Mouse (Mus musculus) midbrain, postnatal 0 days (tissue): ENCODE measurements at regions not wholly inside any gene's neighbourhood (a gene's known extent, or its start where the extent isn't known, plus 50 kb on each side); places are given as distances from the start of the nearest gene placed in this dataset.

Experiments
- ATAC-seq: fragments of 200-750 bp; cut with Nextera tagmentation; 2 replicates; pipeline ENCODE4 v1.8.0; 2017; ENCODE audit warnings: moderate number of reproducible peaks, mild to moderate bottlenecking, moderate TSS enrichment, moderate library complexity; ENCODE audit not compliant: low FRiP score
- DNase-seq: peaks from one replicate; pipeline ENCODE4 v3.0.0-alpha.2; 2015; ENCODE audit warnings: low spot score
- H3K27ac ChIP-seq: fragments of 300-500 bp; sonication (generic); 2 replicates; pipeline ENCODE4 v1.5.1; 2014; ENCODE audit warnings: low read depth, mild to moderate bottlenecking, low read length, mixed read lengths
- H3K27me3 ChIP-seq: fragments of 300-500 bp; sonication (generic); 2 replicates; pipeline ENCODE4 v1.6.1; 2014; ENCODE audit warnings: low read length, control low read depth, mixed read lengths; ENCODE audit not compliant: insufficient read depth
- H3K36me3 ChIP-seq: fragments of 300-500 bp; sonication (generic); 2 replicates; pipeline ENCODE4 v1.6.1; 2014; ENCODE audit warnings: low read length, control low read depth, mixed read lengths; ENCODE audit not compliant: insufficient read depth
- H3K4me1 ChIP-seq: fragments of 300-500 bp; sonication (generic); 2 replicates; pipeline ENCODE4 v1.6.1; 2014; ENCODE audit warnings: mild to moderate bottlenecking, control low read depth, antibody characterized with exemption, low read length, mixed read lengths; ENCODE audit not compliant: insufficient read depth
- H3K4me2 ChIP-seq: fragments of 300-500 bp; sonication (generic); 2 replicates; pipeline ENCODE4 v1.6.1; 2014; ENCODE audit warnings: low read depth, mild to moderate bottlenecking, low read length, mixed read lengths; ENCODE audit not compliant: poor library complexity, severe bottlenecking
- H3K4me3 ChIP-seq: fragments of 300-500 bp; sonication (generic); 2 replicates; pipeline ENCODE4 v1.5.1; 2014; ENCODE audit warnings: low read depth, mild to moderate bottlenecking, low read length, moderate library complexity
- H3K9ac ChIP-seq: fragments of 300-500 bp; sonication (generic); replicated peaks from 2 replicates; pipeline ENCODE4 v1.6.1; 2014; ENCODE audit warnings: mild to moderate bottlenecking, low read length, moderate library complexity, mixed read lengths; ENCODE audit not compliant: poor library complexity, severe bottlenecking
- H3K9me3 ChIP-seq: fragments of 300-500 bp; sonication (generic); 2 replicates; pipeline ENCODE4 v1.6.1; 2016; ENCODE audit warnings: low read length, control low read depth
- CTCF ChIP-seq: IDR thresholded peaks from 2 replicates; pipeline ENCODE4 v1.5.1; 2016; ENCODE audit warnings: antibody characterized with exemption, mild to moderate bottlenecking
- WGBS: fragments of 180-500 bp; shearing (Covaris S2); extraction: QIAGEN DNeasy Blood & Tissue Kit; methylation state at CpG from one replicate; pipeline ENCODE4 v1.1.7; 2014; 5-methylcytosine and 5-hydroxymethylcytosine counted together

DNA sequence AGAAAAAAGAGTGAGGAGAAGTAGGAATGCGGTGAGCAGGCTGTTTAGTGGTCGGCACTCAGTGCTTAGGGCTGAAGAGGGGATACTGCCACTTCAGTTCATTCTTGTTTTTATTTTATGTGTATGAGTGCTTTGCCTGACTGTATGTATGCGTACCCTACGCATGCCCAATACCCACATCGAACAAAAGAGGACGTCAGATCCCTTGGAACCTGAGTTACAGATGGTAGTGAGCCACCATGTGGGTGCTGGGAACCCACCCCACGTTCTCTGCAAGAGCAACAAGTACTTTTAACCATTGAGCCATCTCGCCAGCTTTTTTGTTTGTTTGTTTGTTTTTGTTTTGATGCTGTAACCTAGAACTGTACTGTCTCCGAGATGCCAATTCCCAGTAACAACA is 65.5 kb downstream of the Ccdc54 start:
- ATAC-seq = no peak
- H3K36me3 ChIP-seq = no peaks in the 10 kb centered on the region
- H3K4me2 ChIP-seq = no peak overlapping the region
- H3K4me3 ChIP-seq = no peak overlapping the region
- TF ChIP-seq CTCF = no peak
- H3K27me3 ChIP-seq = no peaks in the 10 kb centered on the region
- no peak for DNase-seq
- no peaks in the 10 kb centered on the region for H3K9me3 ChIP-seq
- 94% methylated on average over 9 of the region's 9 CpGs for WGBS
- no peak overlapping the region for H3K27ac ChIP-seq
- H3K4me1 ChIP-seq = no peaks in the 10 kb centered on the region
- H3K9ac ChIP-seq = no peak overlapping the region

DNA sequence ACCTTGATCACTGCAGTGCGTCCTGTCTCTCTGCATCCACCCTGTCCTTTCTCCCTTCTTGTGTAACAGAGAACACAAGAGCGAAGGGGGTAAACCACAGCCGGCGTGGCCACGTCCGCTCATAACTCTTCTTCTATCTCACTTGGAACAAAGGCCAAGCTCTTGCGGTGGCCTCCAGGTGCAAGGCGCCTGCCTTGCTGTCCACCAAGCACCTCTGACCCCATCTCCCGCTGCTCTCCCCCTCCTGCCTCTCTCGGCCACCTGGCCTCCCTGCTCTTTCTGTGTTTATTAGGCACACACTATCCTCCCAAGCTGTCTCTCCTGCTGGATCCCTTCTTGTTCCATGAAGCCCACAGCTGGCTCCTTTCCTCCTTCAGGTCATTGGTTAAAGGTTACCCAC is 71.3 kb downstream of the Ccdc54 start:
- no peak overlapping the region for H3K4me3 ChIP-seq
- no peaks in the 10 kb centered on the region for H3K4me1 ChIP-seq
- no peak overlapping the region for H3K9ac ChIP-seq
- H3K27ac ChIP-seq = no peak overlapping the region
- no peak for DNase-seq
- H3K36me3 ChIP-seq = no peaks in the 10 kb centered on the region
- H3K9me3 ChIP-seq = no peaks in the 10 kb centered on the region
- no peak for TF ChIP-seq CTCF
- H3K27me3 ChIP-seq = no peaks in the 10 kb centered on the region
- WGBS = 84% methylated on average over 10 of the region's 10 CpGs
- no peak overlapping the region for H3K4me2 ChIP-seq
- ATAC-seq = no peak

GRCm38 (mm10) chr16:50516579-50516978 is 74.4 kb downstream of the Ccdc54 start:
- Histone ChIP-seq H3K9me3 (no peaks in the 10 kb centered on the region), H3K27me3 (no peaks in the 10 kb centered on the region; the same call in 1 of the 2 replicates), H3K27ac (no peak overlapping the region), H3K36me3 (no peaks in the 10 kb centered on the region), H3K4me1 (no peaks in the 10 kb centered on the region), H3K4me2 (no peak overlapping the region), H3K4me3 (no peak overlapping the region), H3K9ac (no peak overlapping the region)
- DNase-seq (no peak), ATAC-seq (no peak)
- WGBS = 79% methylated on average over 11 of the region's 11 CpGs
- no peak for TF ChIP-seq CTCF

DNA sequence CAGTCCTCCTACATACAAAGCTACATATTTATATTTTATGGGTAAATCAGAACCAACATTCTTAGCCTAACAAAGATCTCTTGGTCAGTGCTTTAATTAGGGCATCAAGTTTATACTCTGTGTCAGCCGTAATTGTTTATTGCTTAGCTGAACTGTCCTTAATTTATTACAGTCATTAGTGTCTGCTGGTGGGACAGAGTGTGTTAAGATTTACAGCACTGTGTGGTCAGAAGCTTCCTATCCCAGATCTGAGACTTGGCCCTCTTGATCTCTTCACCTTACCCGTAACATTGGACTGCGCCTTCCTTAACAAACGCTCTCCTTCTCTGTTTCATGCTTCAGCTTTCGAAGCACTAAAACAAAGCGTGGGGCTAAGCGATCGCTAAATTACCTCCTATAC is 75.9 kb downstream of the Ccdc54 start:
- ATAC-seq (no peak), DNase-seq (no peak)
- WGBS = 96% methylated on average over 8 of the region's 8 CpGs

DNA sequence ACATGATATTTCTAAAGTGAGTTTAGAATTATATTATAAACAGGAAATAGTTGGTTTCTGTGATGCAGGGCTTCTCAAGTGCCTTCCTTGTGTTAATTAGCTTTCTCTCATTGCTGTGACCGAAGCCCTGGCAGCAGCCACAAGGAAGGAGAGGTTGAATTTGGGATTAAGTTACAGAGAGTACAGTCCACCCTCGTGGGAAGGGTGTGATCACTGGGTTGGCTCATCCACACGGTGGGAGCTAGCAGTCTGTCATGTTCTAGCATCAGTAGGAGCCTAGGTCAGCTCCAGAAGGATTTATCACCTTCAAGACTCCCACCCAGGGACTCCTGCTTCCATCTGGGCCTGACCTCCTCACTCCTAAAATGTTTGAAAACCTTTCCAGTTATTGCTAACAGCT is 78.9 kb downstream of the Ccdc54 start:
- Histone ChIP-seq H3K27me3 (no peaks in the 10 kb centered on the region; the same call in 1 of the 2 replicates), H3K4me2 (no peak overlapping the region), H3K4me3 (no peak overlapping the region), H3K9ac (no peak overlapping the region), H3K4me1 (no peaks in the 10 kb centered on the region), H3K36me3 (no peaks in the 10 kb centered on the region), H3K9me3 (no peaks in the 10 kb centered on the region), H3K27ac (no peak overlapping the region)
- DNase-seq (no peak), ATAC-seq (no peak)
- no peak for TF ChIP-seq CTCF
- WGBS = 69% methylated on average over 3 of the region's 3 CpGs

More for the DNA sequence above, 75.9 kb downstream of the Ccdc54 start:
- TF ChIP-seq CTCF = no peak
- H3K27ac ChIP-seq = no peak overlapping the region
- no peaks in the 10 kb centered on the region for H3K9me3 ChIP-seq
- no peak overlapping the region for H3K4me3 ChIP-seq
- no peaks in the 10 kb centered on the region for H3K36me3 ChIP-seq
- H3K27me3 ChIP-seq = no peaks in the 10 kb centered on the region; the same call in 1 of the 2 replicates
- H3K4me2 ChIP-seq = no peak overlapping the region
- no peak overlapping the region for H3K9ac ChIP-seq
- no peaks in the 10 kb centered on the region for H3K4me1 ChIP-seq

GRCm38 (mm10) chr16:50509529-50509895 is 77.3 kb upstream of the Bbx start:
- ATAC-seq (no peak), DNase-seq (no peak)
- no peak overlapping the region for H3K27ac ChIP-seq
- H3K27me3 ChIP-seq = no peaks in the 10 kb centered on the region; the same call in 1 of the 2 replicates
- H3K36me3 ChIP-seq = no peaks in the 10 kb centered on the region
- no peaks in the 10 kb centered on the region for H3K4me1 ChIP-seq
- H3K4me2 ChIP-seq = no peak overlapping the region
- WGBS = 55% methylated on average over 4 of the region's 4 CpGs
- no peaks in the 10 kb centered on the region for H3K9me3 ChIP-seq
- no peak for TF ChIP-seq CTCF
- H3K9ac ChIP-seq = no peak overlapping the region
- no peak overlapping the region for H3K4me3 ChIP-seq
